Mouse (Mus musculus): ENCODE results near the gene Erg.

Erg gene

DNA sequence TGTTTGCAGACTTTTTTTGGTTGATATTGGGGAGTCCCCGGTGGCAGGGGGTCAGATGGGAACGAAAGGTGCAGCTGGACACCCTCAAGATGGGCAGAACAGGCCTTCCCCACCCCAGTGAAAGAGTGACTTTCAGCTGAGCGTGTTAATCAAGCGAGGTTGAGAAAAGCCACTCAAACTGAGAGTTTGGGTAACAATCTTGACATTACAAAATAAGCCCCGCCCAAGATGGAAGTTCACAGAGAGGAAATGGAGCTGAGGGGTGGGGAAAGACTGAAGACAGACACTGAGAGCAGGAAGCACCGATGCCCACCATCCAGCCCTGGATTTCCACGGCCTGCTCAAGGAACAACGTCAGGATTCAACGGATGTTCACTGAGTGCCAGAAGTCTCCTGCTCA, 237.8 kb downstream of the Erg start:
- no peak for DNase-seq (ENCODE audit: low spot score)

DNA sequence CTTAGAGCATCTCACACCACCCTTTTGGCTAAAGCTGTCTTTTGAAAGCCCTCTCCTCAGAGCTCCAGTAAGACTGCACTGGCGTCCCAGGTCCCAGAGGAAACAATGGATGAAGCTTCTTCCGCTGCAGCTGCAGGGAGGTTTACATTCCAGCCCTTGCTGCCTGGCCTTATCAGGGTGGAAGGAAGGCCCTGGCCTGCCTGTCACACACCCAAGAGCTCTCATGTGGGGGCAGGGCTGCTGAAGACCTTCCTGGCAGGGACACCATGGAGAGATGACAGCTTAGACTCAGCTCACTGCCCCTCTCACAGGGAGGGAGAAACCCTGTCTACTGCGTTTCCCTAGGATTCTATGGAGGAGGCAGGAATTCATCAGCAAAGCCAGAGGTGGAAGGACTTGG, 239.2 kb downstream of the Erg start:
- peak; percentile 36 for DNase-seq (ENCODE audit: low spot score)

DNA sequence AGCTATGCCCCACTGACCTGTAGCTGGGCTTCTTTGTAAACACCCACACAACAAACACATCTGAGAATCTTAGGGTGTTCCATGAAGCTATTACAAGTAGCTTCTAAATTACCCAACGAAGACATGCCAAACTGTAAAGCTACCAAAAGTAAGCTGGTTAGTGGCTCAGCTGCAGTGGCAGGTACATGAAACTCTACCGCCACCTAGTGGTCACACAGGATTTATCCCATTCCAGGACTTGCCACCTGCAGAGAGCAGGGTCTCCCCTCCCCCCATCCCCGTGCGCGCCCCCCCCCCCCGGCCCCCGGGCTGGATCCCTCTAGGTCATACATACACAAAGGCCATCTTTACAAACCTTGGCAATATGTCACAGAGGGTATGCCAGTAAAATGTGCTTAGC, 240.5 kb downstream of the Erg start:
- DNase-seq (ENCODE audit: low spot score), result peak; percentile 64

DNA sequence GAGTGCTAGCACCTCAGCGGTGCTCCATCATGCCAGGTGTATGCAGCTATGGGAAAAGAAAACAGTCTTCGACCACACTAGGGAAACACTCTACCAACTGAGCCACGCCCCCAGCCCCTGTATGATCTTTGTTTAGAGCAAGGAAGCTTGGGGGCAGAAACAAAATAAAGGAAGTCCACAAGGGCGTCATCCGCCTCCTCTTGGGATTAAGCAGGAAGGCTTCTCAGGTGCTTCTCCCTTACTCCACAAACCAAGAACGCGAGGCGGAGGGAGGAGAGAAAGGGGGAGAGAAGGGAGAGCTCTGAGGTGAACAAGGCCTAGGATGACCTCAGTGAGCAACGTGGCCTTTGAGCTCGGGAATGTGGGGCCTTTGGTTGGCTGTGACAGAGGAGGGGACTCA, 241.4 kb downstream of the Erg start:
- DNase-seq (ENCODE audit: low spot score), result no peak

DNA sequence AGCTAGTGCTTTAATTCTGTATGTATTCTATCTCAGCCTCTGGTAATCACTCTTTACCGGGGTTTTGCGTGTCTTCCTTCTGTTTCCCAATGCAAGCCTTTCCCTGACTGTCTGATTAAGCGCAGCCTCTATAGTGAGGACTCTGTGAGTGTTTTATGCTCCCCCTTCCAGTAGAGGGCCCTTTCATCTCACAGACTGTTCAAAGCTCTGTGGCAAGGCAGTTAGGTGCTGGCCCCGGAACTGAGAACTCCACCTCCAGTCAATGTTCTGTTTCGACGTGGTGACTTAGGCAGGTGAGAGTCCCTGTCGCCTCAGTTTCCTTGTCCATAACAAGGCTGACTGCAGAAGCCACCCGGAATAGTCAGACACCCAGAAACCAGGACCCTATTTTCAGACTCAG, 244.4 kb downstream of the Erg start:
- no peak for DNase-seq (ENCODE audit: low spot score)

DNA sequence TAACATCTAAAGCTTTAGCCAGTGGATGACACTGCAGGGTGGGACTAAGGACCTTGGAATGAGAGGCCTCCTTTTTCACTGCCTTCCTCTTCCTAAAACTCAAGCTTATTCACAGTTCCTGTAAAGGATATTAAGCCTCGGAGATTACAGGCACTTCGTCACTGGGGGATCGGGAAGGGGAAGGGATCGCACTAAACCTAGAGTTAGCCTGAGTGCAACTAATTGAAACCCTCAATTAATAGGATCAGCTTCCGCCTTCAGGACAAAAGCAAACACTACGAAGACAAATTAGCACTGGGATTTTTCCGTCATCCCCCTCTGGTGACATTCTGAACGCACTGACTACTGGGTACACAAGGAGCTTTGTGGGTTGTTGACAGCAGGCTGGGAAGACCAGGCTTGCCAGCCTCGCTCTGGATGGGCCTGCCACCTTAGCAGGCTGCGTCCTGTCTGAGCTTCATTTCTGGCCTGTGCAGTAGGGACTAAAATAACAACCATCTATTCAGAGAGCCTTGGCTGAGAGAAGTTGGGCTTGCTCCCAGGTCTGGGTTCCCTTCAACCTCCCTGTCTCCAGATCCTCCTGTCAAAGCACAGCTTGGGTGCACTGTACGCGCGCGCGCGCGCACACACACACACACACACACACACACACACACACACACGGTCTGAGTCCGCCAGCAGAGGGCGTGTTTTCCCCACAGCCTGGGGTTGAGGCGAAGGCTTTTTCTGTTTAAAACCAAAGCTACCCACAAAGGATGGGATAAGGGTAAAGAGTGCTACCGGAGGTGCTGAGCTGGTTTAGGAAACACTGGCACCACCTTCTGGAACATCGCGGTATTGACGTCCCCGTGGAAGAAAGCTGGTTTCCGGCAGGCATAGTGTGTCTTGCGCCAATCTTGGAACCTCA, 245.3 kb downstream of the Erg start:
- peak; percentile 49 for DNase-seq (ENCODE audit: low spot score)

DNA sequence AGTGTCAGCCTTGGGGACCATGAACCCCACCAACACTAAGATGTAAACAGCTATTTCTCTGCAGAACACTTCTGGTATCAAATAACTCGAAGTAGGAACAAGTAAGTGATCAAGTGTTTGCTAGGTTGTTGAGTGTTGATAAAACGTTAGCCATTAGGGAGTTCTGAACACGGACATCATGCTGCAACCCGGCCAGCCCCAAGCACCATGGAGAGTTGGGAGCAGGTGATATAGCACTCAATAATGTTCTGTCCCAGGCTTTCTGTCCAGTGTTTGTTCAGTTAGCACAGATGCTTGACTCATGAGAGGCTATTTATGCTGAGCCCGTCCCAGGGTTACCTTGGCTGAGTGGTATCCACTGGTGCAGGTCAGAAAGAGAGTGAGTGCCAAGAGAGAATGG, 254.2 kb downstream of the Erg start:
- DNase-seq (ENCODE audit: low spot score), result no peak

DNA sequence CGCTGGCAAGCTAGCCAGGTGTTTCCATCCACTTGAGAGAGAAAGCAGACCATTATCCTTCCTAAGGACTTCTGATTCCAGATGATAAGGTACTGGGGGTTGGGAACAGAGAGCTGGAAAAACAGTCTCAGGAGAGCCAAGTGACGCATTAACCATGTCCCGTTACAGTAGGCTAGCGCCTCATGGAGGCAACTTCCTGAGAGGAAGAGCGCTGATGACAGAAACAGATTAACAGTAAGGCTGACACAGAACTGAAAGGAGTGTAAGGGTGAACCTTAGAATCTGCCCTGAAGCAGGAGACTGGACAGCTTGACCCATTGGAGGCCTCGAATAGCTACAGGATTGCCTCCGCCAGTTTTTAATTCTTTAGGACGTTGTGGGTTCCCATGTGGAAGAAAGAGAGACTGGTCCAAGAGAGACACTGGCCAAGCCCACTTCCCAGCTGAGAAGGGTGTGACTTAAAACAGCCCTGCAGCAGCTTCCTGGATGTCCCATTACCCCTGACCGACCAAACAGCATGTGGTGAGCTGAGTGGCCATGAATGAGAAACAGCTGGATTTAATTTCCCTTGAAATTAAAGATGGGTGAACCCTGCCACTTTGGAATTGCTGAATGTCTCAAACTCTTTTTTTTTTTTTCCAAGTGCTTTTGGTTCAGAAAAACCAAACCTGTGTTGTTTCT, 264.3 kb downstream of the Erg start:
- no peak for DNase-seq (ENCODE audit: low spot score)

All from yolk sac, embryonic 10.5 days (tissue).